Mouse (Mus musculus): ENCODE measurements at regions not wholly inside any gene's neighbourhood (a gene's known extent, or its start where the extent isn't known, plus 50 kb on each side); places are given as distances from the start of the nearest gene placed in this dataset.

GRCm38 (mm10) chr3:151603371-151603770, 146.4 kb downstream of the Ifi44 start:
- no peak for TF ChIP-seq CTCF (IDR thresholded peaks at IDR 0.05)
- no peak for TF ChIP-seq EP300 (IDR thresholded peaks at IDR 0.05)

All from lung, postnatal 0 days (tissue).